8 mouse cellular contexts compared by ENCODE assay signal in genomic region chr2:91061849-91062481, GRCm38 (mm10). TPM values are rescaled to one million over a fixed set of nuclear protein-coding genes. Genes with fewer than 3 reads are reported as not detected.
DNase-seq lines count a peak whose midpoint lies in the region; ATAC-seq and TF ChIP-seq lines count a peak whose summit lies in the region.
"Had no signal": no experiment of that assay in that cellular context is flagged by ENCODE, and none has a peak within 500 bp of the region (broad histone marks: within the 10 kb centered on the region; RNA-seq: fewer than 3 reads in every experiment).

No protein-coding gene starts in this region.

- TF ChIP-seq CTCF in C2C12 (IDR thresholded peaks at IDR 0.05; ENCODE audit: control insufficient read depth, insufficient read depth, insufficient read length), result no peak

- H3K9me3 ChIP-seq in heart, embryonic 16.5 days (replicated peaks; ENCODE audit: control insufficient read depth, low read length), result no peaks in the 10 kb centered on the region
- H3K9me3 ChIP-seq in midbrain, embryonic 10.5 days (replicated peaks), result no peaks in the 10 kb centered on the region

- no peaks in the 10 kb centered on the region for H3K27me3 ChIP-seq in C2C12 (ENCODE audit: control insufficient read depth, insufficient read depth, insufficient read length)
- no peaks in the 10 kb centered on the region for H3K27me3 ChIP-seq in heart, embryonic 16.5 days (ENCODE audit: control insufficient read depth, insufficient read depth, low read length)
- H3K27me3 ChIP-seq in midbrain, embryonic 10.5 days (ENCODE audit: low read depth, poor library complexity, severe bottlenecking), result no peaks in the 10 kb centered on the region

- WGBS in heart, embryonic 16.5 days, result 27% methylated on average over 6 of the region's 6 CpGs
- WGBS in midbrain, embryonic 10.5 days, result 90% methylated on average over 6 of the region's 6 CpGs

- H3K36me3 ChIP-seq in C2C12 (ENCODE audit: control insufficient read depth, insufficient read depth), result peaks cover 84% of the 10 kb centered on the region
- H3K36me3 ChIP-seq in heart, embryonic 16.5 days (ENCODE audit: control insufficient read depth, insufficient read depth), result peaks cover 48% of the 10 kb centered on the region
- peaks cover 96% of the 10 kb centered on the region for H3K36me3 ChIP-seq in midbrain, embryonic 10.5 days

- ATAC-seq in heart, embryonic 16.5 days (replicated peaks; ENCODE audit: extremely low read depth, insufficient read depth, low FRiP score), result peak; percentile 66
- no peak for ATAC-seq in frontal cortex, adult (ENCODE audit: low TSS enrichment)
- no peak for ATAC-seq in megakaryocyte, adult 5-6 weeks (ENCODE audit: poor library complexity, severe bottlenecking)

- H3K79me3 ChIP-seq in C2C12 (ENCODE audit: low read depth), result no peaks in the 10 kb centered on the region

- peaks cover 32% of the 10 kb centered on the region for H3K4me1 ChIP-seq in heart, embryonic 16.5 days (ENCODE audit: control insufficient read depth, insufficient read depth, low read length)
- 0 out of 2 replicates have a peak, but pooled peaks cover 5% of the 10 kb centered on the region for H3K4me1 ChIP-seq in midbrain, embryonic 10.5 days

- peak overlapping the region; percentile 18 for H3K9ac ChIP-seq in heart, embryonic 16.5 days (ENCODE audit: low read length)

- H3K27ac ChIP-seq in heart, embryonic 16.5 days (ENCODE audit: low read length), result peak overlapping the region; percentile 84
- H3K27ac ChIP-seq in midbrain, embryonic 10.5 days (replicated peaks), result no peak overlapping the region

- H3K4me2 ChIP-seq in heart, embryonic 16.5 days (ENCODE audit: low read depth, low read length), result 0 out of 2 replicates have a peak overlapping the region, but pooled peaks have one; percentile 1

- peaks cover 20% of the 10 kb centered on the region for H3K79me2 ChIP-seq in C2C12 (ENCODE audit: control insufficient read depth, insufficient read depth)

- no peak overlapping the region for H3K4me3 ChIP-seq in C2C12 (ENCODE audit: insufficient read depth, poor library complexity, severe bottlenecking)
- no peak overlapping the region for H3K4me3 ChIP-seq in heart, embryonic 16.5 days (ENCODE audit: low read length)
- no peak overlapping the region for H3K4me3 ChIP-seq in midbrain, embryonic 10.5 days

- peak; percentile 77 for DNase-seq in 3134 (ENCODE audit: extremely low read depth, insufficient read length, low spot score)
- peak; percentile 67 to 71 for DNase-seq in kidney, postnatal 4 days
- DNase-seq in midbrain, embryonic 10.5 days (ENCODE audit: low spot score), result no peak

- peak overlapping the region; percentile 53 for H3ac ChIP-seq in C2C12 (ENCODE audit: control insufficient read depth, insufficient read length, low read depth)

TF ChIP-seq in C2C12, 6 proteins besides CTCF, POLR2A, EP300 and RAD21:
- TF ChIP-seq MYOD1 (IDR thresholded peaks at IDR 0.05; ENCODE audit: control insufficient read depth, insufficient read length, low read depth) (peak; percentile 69), USF1 (IDR thresholded peaks at IDR 0.05; ENCODE audit: low read depth) (no peak), MAX (IDR thresholded peaks at IDR 0.05) (peak; percentile 51)

RNA-seq across cellular contexts. Expression of gene Psmc3, which starts 8.2 kb away (rescaled TPM):
- polyA plus RNA-seq in C2C12 (2012; fragmentation: generic; extraction: Trizol), result 367 TPM
- 239 and 255 TPM in 2 replicates for polyA plus RNA-seq in heart, embryonic 16.5 days (2015; fragmentation: Nextera tagmentation; extraction: Ambion mirVana)
- total RNA-seq in megakaryocyte, adult 5-6 weeks (2015), result 65.1 and 69.7 TPM in 2 replicates
- total RNA-seq in megakaryocyte, adult 5-6 weeks (2017), result 226 TPM in 2 replicates
- 363 TPM in 2 replicates for polyA plus RNA-seq in midbrain, embryonic 10.5 days (2016; fragmentation: Nextera tagmentation; extraction: Ambion mirVana)

RNA-seq across cellular contexts. Expression of gene Slc39a13, which starts 8.3 kb away (rescaled TPM):
- 52.3 TPM for polyA plus RNA-seq in C2C12 (2012; fragmentation: generic; extraction: Trizol)
- 56.9 and 61.3 TPM in 2 replicates for polyA plus RNA-seq in heart, embryonic 16.5 days (2015; fragmentation: Nextera tagmentation; extraction: Ambion mirVana)
- total RNA-seq in megakaryocyte, adult 5-6 weeks (2015), result 8.4 and 15.6 TPM in 2 replicates
- 6.5 and 10.9 TPM in 2 replicates for total RNA-seq in megakaryocyte, adult 5-6 weeks (2017)
- polyA plus RNA-seq in midbrain, embryonic 10.5 days (2016; fragmentation: Nextera tagmentation; extraction: Ambion mirVana), result 20.5 and 26.3 TPM in 2 replicates

RNA-seq across cellular contexts. Expression of gene Spi1, which starts 20.2 kb away (rescaled TPM):
- polyA plus RNA-seq in C2C12 (2012; fragmentation: generic; extraction: Trizol), result not detected
- 3.6 and 5.2 TPM in 2 replicates for polyA plus RNA-seq in heart, embryonic 16.5 days (2015; fragmentation: Nextera tagmentation; extraction: Ambion mirVana)
- 348 and 384 TPM in 2 replicates for total RNA-seq in megakaryocyte, adult 5-6 weeks (2015)
- total RNA-seq in megakaryocyte, adult 5-6 weeks (2017), result 253 and 295 TPM in 2 replicates
- polyA plus RNA-seq in midbrain, embryonic 10.5 days (2016; fragmentation: Nextera tagmentation; extraction: Ambion mirVana), result 3.6 and 5.6 TPM in 2 replicates

RNA-seq across cellular contexts. Expression of gene Rapsn, which starts 26.5 kb away (rescaled TPM):
- polyA plus RNA-seq in C2C12 (2012; fragmentation: generic; extraction: Trizol), result 122 TPM
- polyA plus RNA-seq in heart, embryonic 16.5 days (2015; fragmentation: Nextera tagmentation; extraction: Ambion mirVana), result 40.9 and 43.4 TPM in 2 replicates
- total RNA-seq in megakaryocyte, adult 5-6 weeks (2015), result 0.46 and 0.47 TPM in 2 replicates
- 0.51 and 1.3 TPM in 2 replicates for total RNA-seq in megakaryocyte, adult 5-6 weeks (2017)
- 1.7 and 2.0 TPM in 2 replicates for polyA plus RNA-seq in midbrain, embryonic 10.5 days (2016; fragmentation: Nextera tagmentation; extraction: Ambion mirVana)

RNA-seq across cellular contexts. Expression of gene Mybpc3, which starts 56.0 kb away (rescaled TPM):
- not detected for polyA plus RNA-seq in C2C12 (2012; fragmentation: generic; extraction: Trizol)
- 1,022 and 1,203 TPM in 2 replicates for polyA plus RNA-seq in heart, embryonic 16.5 days (2015; fragmentation: Nextera tagmentation; extraction: Ambion mirVana)
- total RNA-seq in megakaryocyte, adult 5-6 weeks (2015), result 0.18 and 0.27 TPM in 2 replicates
- 0.08 and 0.44 TPM in 2 replicates for total RNA-seq in megakaryocyte, adult 5-6 weeks (2017)
- polyA plus RNA-seq in midbrain, embryonic 10.5 days (2016; fragmentation: Nextera tagmentation; extraction: Ambion mirVana), result 0.02 TPM in 1 of 2 replicates, not detected in the other
- polyA plus RNA-seq: neural tube, embryonic 14.5 days had no signal
